Mouse (Mus musculus): Measurements from ENCODE around the gene Tex12. TPM values are rescaled to one million over a fixed set of nuclear protein-coding genes. Genes with fewer than 3 reads are reported as not detected.
A peak's percentile ranks its signal among the peaks of the same experiment; 100 is the strongest.

The Tex12 gene
- polyA plus RNA-seq, 1 experiment from 2014 or later = 0.16 TPM

GRCm38 (mm10) chr9:50548936-50549335 lies 12.2 kb downstream of the Tex12 start:
- no peaks in the 10 kb centered on the region for H3K27me3 ChIP-seq (ENCODE audit: low read depth, poor library complexity, severe bottlenecking)
- 84% methylated on average over 4 of the region's 4 CpGs for WGBS
- H3K9me3 ChIP-seq (replicated peaks) = no peaks in the 10 kb centered on the region
- peaks cover 5% of the 10 kb centered on the region for H3K4me1 ChIP-seq
- no peak overlapping the region for H3K4me3 ChIP-seq
- DNase-seq (ENCODE audit: low spot score) = no peak
- no peak overlapping the region for H3K27ac ChIP-seq (replicated peaks)
- H3K36me3 ChIP-seq = no peaks in the 10 kb centered on the region

- Histone ChIP-seq H3K36me3 (no peaks in the 10 kb centered on the region), H3K27ac (replicated peaks) (no peak overlapping the region), H3K27me3 (ENCODE audit: low read depth, poor library complexity, severe bottlenecking) (no peaks in the 10 kb centered on the region), H3K4me3 (no peak overlapping the region), H3K9me3 (replicated peaks) (no peaks in the 10 kb centered on the region), H3K4me1 (no peaks in the 10 kb centered on the region)
- WGBS = 59% methylated on average over 5 of the region's 5 CpGs
- no peak for DNase-seq (ENCODE audit: low spot score)
Observed at GRCm38 (mm10) chr9:50547859-50548478, 13.2 kb downstream of the Tex12 start.

GRCm38 (mm10) chr9:50542401-50542800 lies 18.7 kb downstream of the Tex12 start:
- 78% methylated on average over 9 of the region's 9 CpGs for WGBS
- Histone ChIP-seq H3K36me3 (no peaks in the 10 kb centered on the region), H3K27me3 (ENCODE audit: low read depth, poor library complexity, severe bottlenecking) (no peaks in the 10 kb centered on the region), H3K4me3 (no peak overlapping the region), H3K4me1 (no peaks in the 10 kb centered on the region), H3K27ac (replicated peaks) (no peak overlapping the region), H3K9me3 (replicated peaks) (no peaks in the 10 kb centered on the region)
- no peak for DNase-seq (ENCODE audit: low spot score)

- Histone ChIP-seq H3K4me1 (no peaks in the 10 kb centered on the region), H3K36me3 (no peaks in the 10 kb centered on the region), H3K27ac (replicated peaks) (no peak overlapping the region), H3K9me3 (replicated peaks) (no peaks in the 10 kb centered on the region), H3K27me3 (ENCODE audit: low read depth, poor library complexity, severe bottlenecking) (no peaks in the 10 kb centered on the region), H3K4me3 (no peak overlapping the region)
- DNase-seq (ENCODE audit: low spot score) = no peak
- 80% methylated on average over 7 of the region's 7 CpGs for WGBS
Observed at GRCm38 (mm10) chr9:50540170-50540569, 21.0 kb downstream of the Tex12 start.

- no peak for DNase-seq (ENCODE audit: low spot score)
- H3K36me3 ChIP-seq = no peaks in the 10 kb centered on the region
- 81% methylated on average over 4 of the region's 4 CpGs for WGBS
Observed at GRCm38 (mm10) chr9:50537295-50537694, 23.8 kb downstream of the Tex12 start.

GRCm38 (mm10) chr9:50536603-50537135 lies 24.5 kb downstream of the Tex12 start:
- Histone ChIP-seq H3K4me1 (no peaks in the 10 kb centered on the region), H3K27ac (replicated peaks) (no peak overlapping the region), H3K27me3 (ENCODE audit: low read depth, poor library complexity, severe bottlenecking) (no peaks in the 10 kb centered on the region), H3K9me3 (replicated peaks) (no peaks in the 10 kb centered on the region), H3K36me3 (no peaks in the 10 kb centered on the region), H3K4me3 (no peak overlapping the region)
- WGBS = 83% methylated on average over 7 of the region's 7 CpGs
- no peak for DNase-seq (ENCODE audit: low spot score)

More at GRCm38 (mm10) chr9:50537295-50537694, 23.8 kb downstream of the Tex12 start:
- no peaks in the 10 kb centered on the region for H3K4me1 ChIP-seq
- H3K4me3 ChIP-seq = no peak overlapping the region
- no peak overlapping the region for H3K27ac ChIP-seq (replicated peaks)
- H3K27me3 ChIP-seq (ENCODE audit: low read depth, poor library complexity, severe bottlenecking) = no peaks in the 10 kb centered on the region
- no peaks in the 10 kb centered on the region for H3K9me3 ChIP-seq (replicated peaks)

- Histone ChIP-seq H3K4me3 (no peak overlapping the region), H3K9me3 (replicated peaks) (no peaks in the 10 kb centered on the region), H3K27me3 (ENCODE audit: low read depth, poor library complexity, severe bottlenecking) (no peaks in the 10 kb centered on the region), H3K4me1 (no peaks in the 10 kb centered on the region), H3K36me3 (no peaks in the 10 kb centered on the region), H3K27ac (replicated peaks) (no peak overlapping the region)
- no peak for DNase-seq (ENCODE audit: low spot score)
- WGBS = 83% methylated on average over 5 of the region's 5 CpGs
Observed at GRCm38 (mm10) chr9:50535930-50536329, 25.2 kb downstream of the Tex12 start.

- no peak overlapping the region for H3K4me3 ChIP-seq
- H3K9me3 ChIP-seq (replicated peaks) = no peaks in the 10 kb centered on the region
- 82% methylated on average over 3 of the region's 3 CpGs for WGBS
- no peaks in the 10 kb centered on the region for H3K36me3 ChIP-seq
- no peak for DNase-seq (ENCODE audit: low spot score)
- no peaks in the 10 kb centered on the region for H3K4me1 ChIP-seq
- H3K27ac ChIP-seq (replicated peaks) = no peak overlapping the region
- no peaks in the 10 kb centered on the region for H3K27me3 ChIP-seq (ENCODE audit: low read depth, poor library complexity, severe bottlenecking)
Observed at GRCm38 (mm10) chr9:50533791-50534190, 27.3 kb downstream of the Tex12 start.

- Histone ChIP-seq H3K27me3 (ENCODE audit: low read depth, poor library complexity, severe bottlenecking) (no peaks in the 10 kb centered on the region), H3K27ac (replicated peaks) (no peak overlapping the region), H3K9me3 (replicated peaks) (no peaks in the 10 kb centered on the region), H3K36me3 (no peaks in the 10 kb centered on the region), H3K4me1 (no peaks in the 10 kb centered on the region), H3K4me3 (no peak overlapping the region)
- 87% methylated on average over 11 of the region's 11 CpGs for WGBS
- DNase-seq (ENCODE audit: low spot score) = no peak
Observed at GRCm38 (mm10) chr9:50533328-50533727, 27.8 kb downstream of the Tex12 start.

GRCm38 (mm10) chr9:50530890-50531289 lies 30.2 kb downstream of the Tex12 start:
- peaks cover 13% of the 10 kb centered on the region for H3K4me1 ChIP-seq
- no peak overlapping the region for H3K27ac ChIP-seq (replicated peaks)
- no peak for DNase-seq (ENCODE audit: low spot score)
- WGBS = 33% methylated on average over 2 of the region's 2 CpGs
- no peaks in the 10 kb centered on the region for H3K27me3 ChIP-seq (ENCODE audit: low read depth, poor library complexity, severe bottlenecking)
- H3K4me3 ChIP-seq = no peak overlapping the region
- no peaks in the 10 kb centered on the region for H3K9me3 ChIP-seq (replicated peaks)
- H3K36me3 ChIP-seq = no peaks in the 10 kb centered on the region

GRCm38 (mm10) chr9:50528293-50528892 lies 32.7 kb downstream of the Tex12 start, which contains the start of gene Pts:
Gene Pts (minus strand): TSS chr9:50528724.
- Histone ChIP-seq H3K27me3 (ENCODE audit: low read depth, poor library complexity, severe bottlenecking) (no peaks in the 10 kb centered on the region), H3K4me1 (peaks cover 13% of the 10 kb centered on the region), H3K36me3 (0 out of 2 replicates have a peak, but pooled peaks cover 3% of the 10 kb centered on the region), H3K4me3 (peak within 1 kb of the TSS; percentile 83), H3K27ac (replicated peaks) (peak within 1 kb of the TSS; percentile 90), H3K9me3 (replicated peaks) (no peaks in the 10 kb centered on the region)
- WGBS = under 1% methylated on average over 54 of the region's 54 CpGs
- DNase-seq (ENCODE audit: low spot score) = peak; percentile 98

GRCm38 (mm10) chr9:50527860-50528259 lies 33.3 kb downstream of the Tex12 start:
- no peaks in the 10 kb centered on the region for H3K27me3 ChIP-seq (ENCODE audit: low read depth, poor library complexity, severe bottlenecking)
- peak overlapping the region; percentile 83 for H3K4me3 ChIP-seq
- H3K36me3 ChIP-seq = 0 out of 2 replicates have a peak, but pooled peaks cover 3% of the 10 kb centered on the region
- H3K9me3 ChIP-seq (replicated peaks) = no peaks in the 10 kb centered on the region
- H3K27ac ChIP-seq (replicated peaks) = peak overlapping the region; percentile 90
- 52% methylated on average over 7 of the region's 7 CpGs for WGBS
- H3K4me1 ChIP-seq = peaks cover 13% of the 10 kb centered on the region
- no peak for DNase-seq (ENCODE audit: low spot score)

- Histone ChIP-seq H3K27ac (replicated peaks) (no peak overlapping the region), H3K36me3 (peaks cover 7% of the 10 kb centered on the region; the same call in 1 of the 2 replicates), H3K9me3 (replicated peaks) (no peaks in the 10 kb centered on the region), H3K4me1 (peaks cover 13% of the 10 kb centered on the region), H3K27me3 (ENCODE audit: low read depth, poor library complexity, severe bottlenecking) (no peaks in the 10 kb centered on the region), H3K4me3 (no peak overlapping the region)
- no peak for DNase-seq (ENCODE audit: low spot score)
- WGBS = 74% methylated on average over 5 of the region's 5 CpGs
Observed at GRCm38 (mm10) chr9:50525585-50525984, 35.5 kb downstream of the Tex12 start.
